Mouse (Mus musculus): ENCODE results near the gene Srebf1. TPM values are rescaled to one million over a fixed set of nuclear protein-coding genes. Genes with fewer than 3 reads are reported as not detected.

Srebf1 gene
- polyA plus RNA-seq, 1 experiment: 12.3 TPM

DNA sequence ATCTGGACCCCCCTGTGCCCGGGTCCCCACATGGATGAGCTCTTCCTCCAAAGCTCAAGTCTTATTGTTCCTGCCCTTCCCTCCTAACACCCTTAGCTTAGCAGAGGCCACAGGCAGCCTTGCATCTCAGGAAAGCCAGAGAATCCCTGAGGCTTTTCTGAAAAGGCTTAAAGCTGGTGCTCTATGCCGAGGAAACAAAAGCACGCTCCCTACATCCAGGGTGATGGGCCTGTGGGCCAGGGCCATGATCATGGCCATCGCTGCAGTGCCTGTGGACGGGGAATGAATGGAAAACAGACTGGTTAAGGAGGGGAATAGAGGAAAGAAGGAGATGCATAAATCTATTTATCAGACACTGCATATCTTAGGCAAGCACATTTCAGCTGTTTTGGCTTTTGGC lies 66.7 kb downstream of the Srebf1 start:
- Histone ChIP-seq H3K4me3 (replicated peaks) (no peak overlapping the region), H3K4me1 (ENCODE audit: control insufficient read depth) (peaks cover 50% of the 10 kb centered on the region), H3K36me3 (ENCODE audit: control insufficient read depth) (peaks cover 49% of the 10 kb centered on the region), H3K27me3 (ENCODE audit: control insufficient read depth) (no peaks in the 10 kb centered on the region), H3K9me3 (ENCODE audit: control insufficient read depth, low read length) (no peaks in the 10 kb centered on the region)
- TF ChIP-seq GATA1 (IDR thresholded peaks at IDR 0.05; ENCODE audit: low read length) (no peak), TAL1 (IDR thresholded peaks at IDR 0.05; ENCODE audit: low read length) (no peak)

DNA sequence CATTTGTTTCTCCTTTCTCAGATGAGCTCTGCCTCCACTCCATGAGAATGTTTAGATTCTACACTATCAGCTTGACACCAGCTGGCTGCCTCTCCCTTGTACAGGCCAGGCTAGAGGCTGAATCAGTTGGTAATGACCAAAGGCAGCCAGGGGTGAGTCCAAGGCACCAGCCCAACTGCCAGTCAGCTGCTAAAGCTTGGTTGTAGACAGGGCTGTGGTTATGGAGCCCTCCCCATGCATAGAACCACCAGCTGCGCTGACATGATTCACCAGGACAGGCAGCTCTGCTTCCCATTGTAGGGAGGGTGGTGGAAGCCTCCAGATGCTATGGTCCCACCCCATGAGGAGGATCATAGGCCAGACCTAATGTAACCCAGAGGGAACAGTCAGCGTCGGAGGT lies 68.4 kb downstream of the Srebf1 start:
- Histone ChIP-seq H3K27me3 (ENCODE audit: control insufficient read depth) (no peaks in the 10 kb centered on the region), H3K9me3 (ENCODE audit: control insufficient read depth, low read length) (no peaks in the 10 kb centered on the region), H3K4me3 (replicated peaks) (no peak overlapping the region), H3K4me1 (ENCODE audit: control insufficient read depth) (peaks cover 33% of the 10 kb centered on the region), H3K36me3 (ENCODE audit: control insufficient read depth) (peaks cover 42% of the 10 kb centered on the region)
- TF ChIP-seq TAL1 (IDR thresholded peaks at IDR 0.05; ENCODE audit: low read length): no peak
- TF ChIP-seq GATA1 (IDR thresholded peaks at IDR 0.05; ENCODE audit: low read length): no peak

GRCm38 (mm10) chr11:60152339-60152738 lies 70.0 kb downstream of the Srebf1 start:
- peaks cover 17% of the 10 kb centered on the region for H3K4me1 ChIP-seq (ENCODE audit: control insufficient read depth)
- TF ChIP-seq GATA1 (IDR thresholded peaks at IDR 0.05; ENCODE audit: low read length) (no peak), TAL1 (IDR thresholded peaks at IDR 0.05; ENCODE audit: low read length) (no peak)
- H3K27me3 ChIP-seq (ENCODE audit: control insufficient read depth): no peaks in the 10 kb centered on the region
- no peak overlapping the region for H3K4me3 ChIP-seq (replicated peaks)
- H3K36me3 ChIP-seq (ENCODE audit: control insufficient read depth): peaks cover 45% of the 10 kb centered on the region
- H3K9me3 ChIP-seq (ENCODE audit: control insufficient read depth, low read length): no peaks in the 10 kb centered on the region

- Histone ChIP-seq H3K27me3 (ENCODE audit: control insufficient read depth) (no peaks in the 10 kb centered on the region), H3K4me1 (ENCODE audit: control insufficient read depth) (peaks cover 23% of the 10 kb centered on the region), H3K36me3 (ENCODE audit: control insufficient read depth) (peaks cover 53% of the 10 kb centered on the region), H3K4me3 (replicated peaks) (no peak overlapping the region), H3K9me3 (ENCODE audit: control insufficient read depth, low read length) (no peaks in the 10 kb centered on the region)
- TF ChIP-seq GATA1 (IDR thresholded peaks at IDR 0.05; ENCODE audit: low read length) (no peak), TAL1 (IDR thresholded peaks at IDR 0.05; ENCODE audit: low read length) (no peak)
These were observed 71.7 kb downstream of the Srebf1 start for GRCm38 (mm10) chr11:60150677-60151076.

Other genes starting within 250 kb of the Srebf1 start
- 0.49 and 0.87 TPM in 2 replicates for gene Pemt, start 176.1 kb downstream of the Srebf1 start, polyA plus RNA-seq (2012)
- gene Rai1, start 117.6 kb downstream of the Srebf1 start, polyA plus RNA-seq (2012): 1.9 and 2.0 TPM in 2 replicates
- gene Tom1l2, start 130.3 kb upstream of the Srebf1 start, polyA plus RNA-seq (2012): 0.94 and 1.0 TPM in 2 replicates
- gene Drc3, start 130.7 kb upstream of the Srebf1 start, polyA plus RNA-seq (2012): not detected in 2 replicates
- gene Gid4, start 194.6 kb upstream of the Srebf1 start, polyA plus RNA-seq (2012): 1.2 and 2.1 TPM in 2 replicates
- gene Atpaf2, start 195.9 kb upstream of the Srebf1 start, polyA plus RNA-seq (2012): 6.1 and 6.9 TPM in 2 replicates
- gene Drg2, start 232.0 kb upstream of the Srebf1 start, polyA plus RNA-seq (2012): 2.5 and 4.5 TPM in 2 replicates
- 0.28 and 0.52 TPM in 2 replicates for gene Myo15, start 246.8 kb upstream of the Srebf1 start, polyA plus RNA-seq (2012)

Data from erythroblast, embryonic 14.5 days (primary cell).